Mouse (Mus musculus) embryonic fibroblast, embryonic 13.5 days (primary cell): ENCODE data around the gene Ptpn7.

Source experiments
- CTCF ChIP-seq: IDR thresholded peaks from 2 replicates; pipeline ENCODE4 v1.5.1; 2011; ENCODE audit warnings: mild to moderate bottlenecking, control low read depth, low read length, moderate library complexity, borderline replicate concordance; ENCODE audit not compliant: insufficient read depth
- POLR2A ChIP-seq: IDR thresholded peaks from 2 replicates; pipeline ENCODE4 v1.6.1; 2011; ENCODE audit warnings: low read depth, mild to moderate bottlenecking, control low read depth, low read length, moderate library complexity

DNA sequence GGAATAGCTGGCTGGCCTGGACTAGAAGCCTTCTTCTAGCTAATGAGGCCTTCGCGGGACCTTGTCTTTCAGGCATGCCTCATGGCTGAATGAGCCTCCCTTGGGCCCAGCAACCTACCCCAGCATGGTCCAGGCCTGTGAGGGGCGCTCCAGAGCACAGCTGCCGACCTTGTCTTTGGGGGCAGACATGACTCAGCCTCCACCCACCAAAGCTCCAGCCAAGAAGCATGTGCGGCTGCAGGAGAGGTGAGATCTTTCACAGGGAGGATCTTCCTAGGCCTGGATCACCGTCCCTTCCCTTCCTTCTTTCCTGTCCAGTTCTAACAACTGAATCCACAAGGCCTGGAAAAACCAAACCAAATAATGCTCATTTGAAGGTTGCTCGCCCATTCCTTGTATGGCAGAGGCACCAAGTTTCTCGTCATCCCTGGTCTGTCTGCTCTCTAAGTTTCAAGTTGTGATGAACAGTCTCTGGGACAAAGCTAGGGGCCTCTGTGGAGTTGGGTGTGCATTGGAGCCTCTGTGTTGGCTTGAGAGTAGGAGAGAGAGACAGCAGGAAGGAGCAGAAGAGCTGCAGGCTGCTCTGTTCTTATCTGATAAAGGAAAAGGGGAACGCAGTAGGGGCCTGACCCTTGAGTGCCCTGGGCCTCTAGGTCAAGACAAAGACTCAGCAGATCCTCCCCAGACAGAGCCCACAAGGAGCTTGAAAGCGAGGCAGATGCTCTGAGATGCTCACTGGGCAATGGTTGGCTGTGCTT, 1.4 kb downstream of the Ptpn7 start:
- no peak for TF ChIP-seq CTCF
- no peak for TF ChIP-seq POLR2A
